8 mouse cellular contexts compared by ENCODE assay signal in genomic region chr7:46840787-46841525, GRCm38 (mm10). TPM values are rescaled to one million over a fixed set of nuclear protein-coding genes. Genes with fewer than 3 reads are reported as not detected.
DNase-seq lines count a peak whose midpoint lies in the region; ATAC-seq and TF ChIP-seq lines count a peak whose summit lies in the region.

TSS of gene Ldha (plus strand) at chr7:46841475.

- H3K4me3 ChIP-seq in lung, adult 2 months (replicated peaks; ENCODE audit: extremely low read depth, low read depth, low read length): no peak within 1 kb of the TSS
- no peak within 1 kb of the TSS for H3K4me3 ChIP-seq in embryonic facial prominence, embryonic 10.5 days
- no peak within 1 kb of the TSS for H3K4me3 ChIP-seq in heart, embryonic 12.5 days

- peaks cover 32% of the 10 kb centered on the region for H3K27me3 ChIP-seq in embryonic facial prominence, embryonic 10.5 days (replicated peaks; ENCODE audit: low read depth, poor library complexity, severe bottlenecking)
- H3K27me3 ChIP-seq in heart, embryonic 12.5 days (replicated peaks): peaks cover 5% of the 10 kb centered on the region; the same call in 1 of the 2 replicates

- no peak for TF ChIP-seq POLR2A in lung, adult 2 months (IDR thresholded peaks at IDR 0.05; ENCODE audit: borderline replicate concordance, extremely low read depth, low read depth, low read length)

- H3K9ac ChIP-seq in heart, embryonic 12.5 days: 0 out of 2 replicates have a peak within 1 kb of the TSS, but pooled peaks have one; percentile 9

- H3K27ac ChIP-seq in embryonic facial prominence, embryonic 10.5 days (replicated peaks): no peak within 1 kb of the TSS; the same call in 1 of the 2 replicates
- H3K27ac ChIP-seq in heart, embryonic 12.5 days (ENCODE audit: poor library complexity, severe bottlenecking): no peak within 1 kb of the TSS

- no peaks in the 10 kb centered on the region for H3K9me3 ChIP-seq in embryonic facial prominence, embryonic 10.5 days
- no peaks in the 10 kb centered on the region for H3K9me3 ChIP-seq in heart, embryonic 12.5 days (replicated peaks)

- intact Hi-C loops in left cerebral cortex, postnatal 10 days (cut with DNase I): no loop called here

- no peak for DNase-seq in lung, adult 2 months
- DNase-seq in lung, postnatal 36 days: no peak
- no peak for DNase-seq in embryonic facial prominence, embryonic 10.5 days (ENCODE audit: low spot score)
- DNase-seq in left cerebral cortex, postnatal 10 days (ENCODE audit: extremely low spot score in 1 of 2, low spot score in 2 of 2): no peak
- DNase-seq in frontal cortex, postnatal 10 days (ENCODE audit: low spot score in 2 of 2): no peak
- DNase-seq in Muller cell, postnatal 12 days (ENCODE audit: inconsistent ontology term): no peak

- ATAC-seq in heart, embryonic 12.5 days (ENCODE audit: insufficient number of reproducible peaks, low FRiP score): no peak
- ATAC-seq in monocyte, adult 5-6 weeks (replicated peaks; ENCODE audit: insufficient number of reproducible peaks, low FRiP score, low TSS enrichment, poor library complexity, severe bottlenecking): no peak

- H3K4me1 ChIP-seq in lung, adult 2 months (ENCODE audit: control insufficient read depth, insufficient read depth, low read length): peaks cover 28% of the 10 kb centered on the region
- peaks cover 65% of the 10 kb centered on the region for H3K4me1 ChIP-seq in embryonic facial prominence, embryonic 10.5 days
- H3K4me1 ChIP-seq in heart, embryonic 12.5 days (replicated peaks): peaks cover 46% of the 10 kb centered on the region

- H3K4me2 ChIP-seq in heart, embryonic 12.5 days: no peak within 1 kb of the TSS

- no peaks in the 10 kb centered on the region for H3K36me3 ChIP-seq in embryonic facial prominence, embryonic 10.5 days (replicated peaks)
- no peaks in the 10 kb centered on the region for H3K36me3 ChIP-seq in heart, embryonic 12.5 days

- WGBS in lung, adult 2 months: 55% methylated on average over 6 of the region's 6 CpGs
- WGBS in embryonic facial prominence, embryonic 10.5 days: 22% methylated on average over 6 of the region's 6 CpGs
- WGBS in heart, embryonic 12.5 days: 33% methylated on average over 6 of the region's 6 CpGs

- TF ChIP-seq CTCF in lung, adult 2 months (IDR thresholded peaks at IDR 0.05; ENCODE audit: insufficient read depth, low read length): no peak

RNA-seq across cellular contexts. Expression of gene Ldha, which starts in this region (rescaled TPM):
- polyA plus RNA-seq in lung, adult 2 months (2012; rRNA removed): 223 and 371 TPM in 2 replicates
- 2,643 and 3,168 TPM in 2 replicates for polyA plus RNA-seq in embryonic facial prominence, embryonic 10.5 days (2016; fragmentation: Nextera tagmentation; extraction: Ambion mirVana)
- 2,859 and 2,900 TPM in 2 replicates for polyA plus RNA-seq in heart, embryonic 12.5 days (2016; fragmentation: Nextera tagmentation; extraction: Ambion mirVana)
- 100 to 1,000 TPM; 495 to 502 TPM for total RNA-seq in left cerebral cortex, postnatal 10 days (2021)
- 260 to 317 TPM (median 292 TPM) in 3 replicates for total RNA-seq in monocyte, adult 5-6 weeks (2017)
